Mouse (Mus musculus) testis, adult 2 months (tissue): ENCODE results near the gene Szt2.

Experiments used
- CTCF ChIP-seq: fragments of 200-500 bp; IDR thresholded peaks from 2 replicates; pipeline ENCODE4 v1.5.1; 2012; ENCODE audit warnings: low read depth, mild to moderate bottlenecking, inconsistent platforms, low read length, moderate library complexity; ENCODE audit not compliant: control insufficient read depth, insufficient read depth, insufficient replicate concordance
- POLR2A ChIP-seq: fragments of 200-500 bp; IDR thresholded peaks from 2 replicates; pipeline ENCODE4 v1.6.1; 2012; ENCODE audit warnings: low read depth, mild to moderate bottlenecking, inconsistent platforms, low read length, moderate library complexity; ENCODE audit not compliant: control insufficient read depth

- no peak for TF ChIP-seq CTCF
- TF ChIP-seq POLR2A, result no peak
These were observed 44.4 kb downstream of the Szt2 start for GRCm38 (mm10) chr4:118364641-118365040.
